Mouse (Mus musculus) heart, embryonic 15.5 days (tissue): ENCODE data around the gene Atp8a2. TPM values are rescaled to one million over a fixed set of nuclear protein-coding genes. Genes with fewer than 3 reads are reported as not detected.

Experiments used
- microRNA counts: library from miRNA; unstranded; fragments of <30 nt; microRNA quantifications from one replicate; lab custom pipeline; 2016
- microRNA-seq: library from miRNA; unstranded; fragments of <30 nt; microRNA quantifications from one replicate; pipeline ENCODE4, GENCODE M21; 2016
- polyA plus RNA-seq: library from polyadenylated mRNA; unstranded; fragments of >200 nt; fragmentation: Nextera tagmentation; extraction: Ambion mirVana; gene quantifications from 2 replicates; pipeline ENCODE4 v1.2.1, GENCODE M21; 2015

Atp8a2 gene
- polyA plus RNA-seq, 1 experiment from 2014 or later, result 6.1 TPM

MicroRNA genes within 50 kb of the gene (microRNA counts, 519-probe panel; counts per million panel counts)
- microRNA mmu-miR-719 (lab: Ali Mortazavi, UCI), result not detected

Small RNAs within 50 kb of the gene (microRNA-seq; reads per million reads assigned to microRNA genes)
- gene Mir719, result not detected

Other genes starting within 250 kb of the Atp8a2 start
- gene Nupl1, start 54.3 kb upstream of the Atp8a2 start, polyA plus RNA-seq, result 0.10 TPM in 1 of 2 replicates, not detected in the other
- 30.2 and 32.1 TPM in 2 replicates for gene Gm49336, start 54.3 kb upstream of the Atp8a2 start, polyA plus RNA-seq
- 23.9 and 26.3 TPM in 2 replicates for gene Mtmr6, start 68.0 kb upstream of the Atp8a2 start, polyA plus RNA-seq
- 0.48 and 1.1 TPM in 2 replicates for gene Amer2, start 176.1 kb upstream of the Atp8a2 start, polyA plus RNA-seq